Mouse (Mus musculus): ENCODE results near the gene Axin1.

The Axin1 gene

GRCm38 (mm10) chr17:26239551-26239950 lies 101.1 kb downstream of the Axin1 start:
- no peak for DNase-seq (ENCODE audit: low spot score in 2 of 2)

- no peak for DNase-seq (ENCODE audit: low spot score in 2 of 2)
Observed at GRCm38 (mm10) chr17:26240120-26240790, 101.8 kb downstream of the Axin1 start.

GRCm38 (mm10) chr17:26240990-26241389 lies 102.5 kb downstream of the Axin1 start:
- no peak for DNase-seq (ENCODE audit: low spot score in 2 of 2)

- DNase-seq (ENCODE audit: low spot score in 2 of 2): peak in 1 of 2 experiments; percentile 72
Observed at GRCm38 (mm10) chr17:26243471-26244100, 105.1 kb downstream of the Axin1 start.

- peak; percentile 90 to 91 for DNase-seq (ENCODE audit: low spot score in 2 of 2)
Observed at GRCm38 (mm10) chr17:26244101-26244841, 105.8 kb downstream of the Axin1 start, which contains the start of gene Fam234a. Gene Fam234a, minus strand, starts transcription at chr17:26244242.
